Mouse (Mus musculus): ENCODE results near the gene Bicd2.

DNA sequence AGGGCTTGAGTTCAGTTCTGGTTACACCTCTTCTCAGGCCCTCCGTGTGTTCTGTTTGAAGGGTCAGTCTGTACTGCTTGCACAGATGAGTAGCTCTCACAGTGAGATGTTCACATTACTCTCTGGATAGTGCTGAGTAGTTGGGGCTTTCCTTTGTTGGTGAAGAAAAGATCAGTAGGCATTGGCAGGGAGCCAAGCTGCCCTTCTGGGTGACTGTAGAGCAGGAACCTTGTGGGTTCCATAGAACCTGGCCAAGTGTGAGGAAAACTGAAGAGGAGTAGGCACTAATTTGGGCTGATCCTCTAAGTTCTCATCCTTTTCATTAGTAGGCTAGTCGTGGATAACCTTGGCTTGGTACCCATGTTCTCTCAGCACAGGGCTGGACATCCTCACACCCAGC lies 21.4 kb downstream of the Bicd2 start:
- TF ChIP-seq CTCF (conservative IDR thresholded peaks at IDR 0.05; ENCODE audit: low read length), result no peak
- TF ChIP-seq NANOG (IDR thresholded peaks at IDR 0.05; ENCODE audit: borderline replicate concordance, low read length), result no peak
